Mouse (Mus musculus) midbrain, postnatal 0 days (tissue): Measurements from ENCODE around the gene Eif3l. TPM values are rescaled to one million over a fixed set of nuclear protein-coding genes. Genes with fewer than 3 reads are reported as not detected.
A peak's percentile ranks its signal among the peaks of the same experiment; 100 is the strongest.

Experiments used
- ATAC-seq: fragments of 200-750 bp; cut with Nextera tagmentation; 2 replicates; pipeline ENCODE4 v1.8.0; 2017; ENCODE audit warnings: moderate number of reproducible peaks, mild to moderate bottlenecking, moderate TSS enrichment, moderate library complexity; ENCODE audit not compliant: low FRiP score
- DNase-seq: peaks from one replicate; pipeline ENCODE4 v3.0.0-alpha.2; 2015; ENCODE audit warnings: low spot score
- H3K27ac ChIP-seq: fragments of 300-500 bp; sonication (generic); 2 replicates; pipeline ENCODE4 v1.5.1; 2014; ENCODE audit warnings: low read depth, mild to moderate bottlenecking, low read length, mixed read lengths
- H3K27me3 ChIP-seq: fragments of 300-500 bp; sonication (generic); 2 replicates; pipeline ENCODE4 v1.6.1; 2014; ENCODE audit warnings: low read length, control low read depth, mixed read lengths; ENCODE audit not compliant: insufficient read depth
- H3K36me3 ChIP-seq: fragments of 300-500 bp; sonication (generic); 2 replicates; pipeline ENCODE4 v1.6.1; 2014; ENCODE audit warnings: low read length, control low read depth, mixed read lengths; ENCODE audit not compliant: insufficient read depth
- H3K4me1 ChIP-seq: fragments of 300-500 bp; sonication (generic); 2 replicates; pipeline ENCODE4 v1.6.1; 2014; ENCODE audit warnings: mild to moderate bottlenecking, control low read depth, antibody characterized with exemption, low read length, mixed read lengths; ENCODE audit not compliant: insufficient read depth
- H3K4me2 ChIP-seq: fragments of 300-500 bp; sonication (generic); 2 replicates; pipeline ENCODE4 v1.6.1; 2014; ENCODE audit warnings: low read depth, mild to moderate bottlenecking, low read length, mixed read lengths; ENCODE audit not compliant: poor library complexity, severe bottlenecking
- H3K4me3 ChIP-seq: fragments of 300-500 bp; sonication (generic); 2 replicates; pipeline ENCODE4 v1.5.1; 2014; ENCODE audit warnings: low read depth, mild to moderate bottlenecking, low read length, moderate library complexity
- H3K9ac ChIP-seq: fragments of 300-500 bp; sonication (generic); replicated peaks from 2 replicates; pipeline ENCODE4 v1.6.1; 2014; ENCODE audit warnings: mild to moderate bottlenecking, low read length, moderate library complexity, mixed read lengths; ENCODE audit not compliant: poor library complexity, severe bottlenecking
- H3K9me3 ChIP-seq: fragments of 300-500 bp; sonication (generic); 2 replicates; pipeline ENCODE4 v1.6.1; 2016; ENCODE audit warnings: low read length, control low read depth
- CTCF ChIP-seq: IDR thresholded peaks from 2 replicates; pipeline ENCODE4 v1.5.1; 2016; ENCODE audit warnings: antibody characterized with exemption, mild to moderate bottlenecking
- WGBS: fragments of 180-500 bp; shearing (Covaris S2); extraction: QIAGEN DNeasy Blood & Tissue Kit; methylation state at CpG from one replicate; pipeline ENCODE4 v1.1.7; 2014; 5-methylcytosine and 5-hydroxymethylcytosine counted together
- polyA plus RNA-seq: library from polyadenylated mRNA; unstranded; fragments of >200 nt; fragmentation: Nextera tagmentation; extraction: Ambion mirVana; gene quantifications from 2 replicates; pipeline ENCODE4 v1.2.1, GENCODE M21; 2015
- total RNA-seq: library from RNA; depleted of rRNA; stranded (reverse); fragments of >200 nt; gene quantifications from 2 replicates; pipeline ENCODE4 v1.2.3, GENCODE M21; 2014; rRNA removed

Gene Eif3l
- total RNA-seq (197 and 205 TPM in 2 replicates), polyA plus RNA-seq (160 and 168 TPM in 2 replicates)

DNA sequence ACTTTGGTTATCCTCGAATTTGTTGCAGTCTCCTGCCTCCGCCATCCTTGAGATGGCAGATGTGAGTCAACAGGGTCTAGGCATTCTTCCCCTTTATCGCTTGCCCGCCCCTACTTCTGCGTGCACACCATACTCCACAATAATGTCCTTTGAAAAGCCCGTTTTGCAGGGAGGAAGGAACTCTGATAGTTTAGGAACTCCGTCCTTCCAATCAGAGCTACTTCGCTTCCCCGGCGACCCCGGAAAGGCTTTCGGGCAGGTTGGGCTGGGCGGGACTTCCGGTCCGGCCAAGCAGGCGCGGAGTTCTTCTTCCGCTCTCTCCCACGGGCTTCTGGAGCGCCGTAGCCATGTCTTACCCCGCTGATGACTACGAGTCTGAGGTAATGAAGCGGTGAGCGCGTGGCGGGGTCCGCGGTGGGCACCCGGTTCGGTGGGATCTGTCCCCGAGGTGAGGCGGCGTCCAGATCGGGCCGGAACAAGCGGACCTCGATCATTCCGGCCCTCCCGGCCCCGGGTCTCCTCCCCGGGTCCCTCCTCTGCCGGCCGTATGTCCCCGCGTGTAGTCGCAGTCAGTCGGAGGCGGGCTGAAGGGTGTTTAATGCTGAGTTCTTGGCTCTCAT lies at the start of gene Eif3l:
Gene Eif3l (plus strand): TSS at position 267 of the 620 bp plus-strand sequence.
- peak; percentile 81; the same call in 1 of the 2 replicates for ATAC-seq
- WGBS: under 1% methylated on average over 49 of the region's 49 CpGs
- H3K4me1 ChIP-seq: no peaks in the 10 kb centered on the region
- H3K27ac ChIP-seq: peak within 1 kb of the TSS; percentile 49
- peak within 1 kb of the TSS; percentile 68 for H3K4me3 ChIP-seq
- peak within 1 kb of the TSS; percentile 63 for H3K9ac ChIP-seq
- H3K27me3 ChIP-seq: no peaks in the 10 kb centered on the region
- TF ChIP-seq CTCF: peak; percentile 43
- H3K9me3 ChIP-seq: no peaks in the 10 kb centered on the region
- H3K36me3 ChIP-seq: peaks cover 24% of the 10 kb centered on the region
- peak; percentile 86 for DNase-seq
- peak within 1 kb of the TSS; percentile 86 for H3K4me2 ChIP-seq

DNA sequence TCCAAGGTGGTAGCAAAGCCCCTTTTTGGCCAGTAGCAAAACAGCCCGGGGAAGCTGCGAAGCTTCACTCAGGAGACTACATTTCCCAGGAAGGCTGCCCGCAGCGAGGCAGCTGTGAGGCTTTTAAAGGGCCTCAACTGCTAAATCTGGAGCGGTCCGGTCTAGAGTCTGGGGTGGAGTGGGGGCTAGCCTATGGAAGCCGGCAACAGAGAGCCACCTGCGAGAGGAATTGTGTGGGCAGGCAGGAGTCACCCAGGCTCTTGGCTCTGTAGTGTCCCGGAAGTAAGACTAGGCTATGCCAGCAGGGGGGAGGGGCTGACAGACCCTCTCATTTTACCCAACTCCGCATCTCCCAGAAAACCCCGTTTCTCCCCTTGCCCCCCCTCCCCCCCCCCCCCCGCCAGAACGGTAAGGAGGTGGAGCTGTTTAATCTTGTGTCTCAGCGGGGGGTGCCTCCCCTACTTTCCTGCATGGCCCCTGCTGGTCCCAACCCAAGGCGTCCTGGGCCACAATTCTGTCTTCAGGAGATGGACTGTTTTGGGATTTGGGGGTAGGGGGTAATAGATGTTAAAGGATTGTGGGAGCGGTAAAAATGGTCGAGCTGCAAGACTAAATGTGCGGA lies 49.2 kb upstream of the Eif3l start:
- Histone ChIP-seq H3K4me2 (peak overlapping the region; percentile 36), H3K36me3 (no peaks in the 10 kb centered on the region), H3K27ac (no peak overlapping the region), H3K27me3 (no peaks in the 10 kb centered on the region), H3K9ac (0 out of 2 replicates have a peak overlapping the region, but pooled peaks have one; percentile 13), H3K4me1 (peaks cover 10% of the 10 kb centered on the region), H3K4me3 (peak overlapping the region; percentile 3; the same call in 1 of the 2 replicates), H3K9me3 (no peaks in the 10 kb centered on the region)
- WGBS: 10% methylated on average over 16 of the region's 18 CpGs
- ATAC-seq (no peak), DNase-seq (no peak)
- no peak for TF ChIP-seq CTCF

DNA sequence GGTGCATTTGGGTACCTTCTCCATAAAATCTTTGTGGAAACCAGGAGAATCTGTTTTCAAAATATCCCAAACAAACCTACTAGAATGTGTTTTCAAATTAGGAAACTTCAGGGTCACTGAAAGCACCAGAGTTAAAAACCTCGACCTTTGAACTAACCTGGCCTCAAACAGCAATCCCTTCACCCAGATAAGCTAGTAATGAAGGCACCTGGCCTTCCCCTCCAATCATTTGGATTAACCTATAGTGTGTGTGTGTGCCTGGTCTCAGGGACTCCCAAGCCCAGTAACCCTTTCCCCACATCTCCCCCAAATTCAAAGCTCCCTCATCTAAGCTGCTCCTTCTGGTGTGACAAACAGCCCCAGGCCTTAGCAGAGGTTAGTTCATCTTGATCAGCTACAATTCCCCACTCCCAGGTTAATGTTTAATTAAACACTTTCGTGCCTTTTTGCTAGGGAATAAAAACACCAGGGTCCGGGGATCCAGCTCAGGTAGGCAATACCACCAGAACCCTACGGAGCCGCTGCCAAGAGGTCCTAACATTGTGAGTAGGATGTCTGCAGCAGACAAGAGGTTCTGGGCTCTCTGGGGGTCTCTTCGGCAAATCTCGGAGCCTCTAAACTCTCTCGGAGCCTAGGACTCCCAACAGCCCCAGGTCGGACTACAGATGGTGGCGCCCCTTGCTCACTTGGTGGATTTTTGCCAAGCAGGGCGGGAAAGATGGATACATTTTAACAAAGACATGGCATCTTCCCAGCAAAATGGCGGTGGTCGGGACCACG lies 48.3 kb upstream of the Eif3l start:
- no peaks in the 10 kb centered on the region for H3K36me3 ChIP-seq
- peak overlapping the region; percentile 97 for H3K4me2 ChIP-seq
- no peaks in the 10 kb centered on the region for H3K9me3 ChIP-seq
- DNase-seq: peak; percentile 68
- no peak for TF ChIP-seq CTCF
- peaks cover 10% of the 10 kb centered on the region for H3K4me1 ChIP-seq
- no peak for ATAC-seq
- no peaks in the 10 kb centered on the region for H3K27me3 ChIP-seq
- H3K27ac ChIP-seq: no peak overlapping the region
- peak overlapping the region; percentile 74; the same call in 1 of the 2 replicates for H3K4me3 ChIP-seq
- 43% methylated on average over 14 of the region's 14 CpGs for WGBS
- no peak overlapping the region for H3K9ac ChIP-seq

DNA sequence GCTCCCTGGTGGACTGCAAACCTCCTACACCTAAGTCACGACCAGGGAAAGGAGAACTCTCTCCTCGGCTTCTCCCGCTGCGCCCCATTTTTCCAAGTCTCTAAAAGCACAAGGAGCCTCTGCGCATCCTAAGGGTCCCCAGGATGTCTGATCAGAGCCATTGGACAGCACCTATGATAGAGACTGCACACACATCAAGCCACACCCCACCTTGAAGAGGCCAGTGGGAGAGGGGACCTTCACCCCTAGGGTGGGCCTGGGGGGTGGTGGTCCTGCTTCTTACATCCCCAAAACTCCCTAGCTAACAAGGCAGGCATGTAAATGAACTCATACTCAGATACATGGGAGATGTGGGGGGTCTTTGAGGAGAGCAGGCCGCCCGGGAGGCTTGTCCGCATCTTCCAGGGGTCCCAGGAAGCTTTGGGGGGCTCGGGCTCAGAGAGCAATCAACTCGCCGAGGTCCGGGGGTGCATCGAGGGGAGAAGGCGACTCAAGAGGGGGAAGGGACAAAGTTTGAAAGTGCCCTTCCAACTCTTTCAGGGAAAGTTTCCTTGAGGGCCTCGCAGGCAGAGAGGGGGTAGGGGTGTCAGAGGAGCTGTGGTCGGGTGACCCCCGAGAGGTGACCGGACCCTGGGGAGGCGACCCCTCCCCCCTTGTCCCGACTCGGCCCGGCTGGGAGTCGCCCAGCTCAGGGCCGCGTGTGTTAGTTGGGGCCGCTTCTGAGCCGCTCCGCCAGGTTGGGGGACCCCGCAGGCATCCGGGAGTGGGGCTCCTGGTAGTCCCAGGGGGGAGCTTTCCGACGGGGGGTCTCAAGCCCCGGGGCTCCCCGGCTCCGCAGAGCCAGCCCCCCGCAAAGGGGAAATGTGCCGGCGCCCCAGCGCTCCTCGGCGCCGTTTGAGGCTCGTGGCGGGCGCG lies 47.4 kb upstream of the Eif3l start:
- no peak for DNase-seq
- no peak for TF ChIP-seq CTCF
- H3K36me3 ChIP-seq: no peaks in the 10 kb centered on the region
- peak overlapping the region; percentile 88 for H3K27ac ChIP-seq
- H3K4me3 ChIP-seq: peak overlapping the region; percentile 74
- peaks cover 10% of the 10 kb centered on the region for H3K4me1 ChIP-seq
- H3K9me3 ChIP-seq: no peaks in the 10 kb centered on the region
- WGBS: 7% methylated on average over 37 of the region's 46 CpGs
- H3K9ac ChIP-seq: peak overlapping the region; percentile 95
- ATAC-seq: no peak
- H3K4me2 ChIP-seq: peak overlapping the region; percentile 97
- no peaks in the 10 kb centered on the region for H3K27me3 ChIP-seq

DNA sequence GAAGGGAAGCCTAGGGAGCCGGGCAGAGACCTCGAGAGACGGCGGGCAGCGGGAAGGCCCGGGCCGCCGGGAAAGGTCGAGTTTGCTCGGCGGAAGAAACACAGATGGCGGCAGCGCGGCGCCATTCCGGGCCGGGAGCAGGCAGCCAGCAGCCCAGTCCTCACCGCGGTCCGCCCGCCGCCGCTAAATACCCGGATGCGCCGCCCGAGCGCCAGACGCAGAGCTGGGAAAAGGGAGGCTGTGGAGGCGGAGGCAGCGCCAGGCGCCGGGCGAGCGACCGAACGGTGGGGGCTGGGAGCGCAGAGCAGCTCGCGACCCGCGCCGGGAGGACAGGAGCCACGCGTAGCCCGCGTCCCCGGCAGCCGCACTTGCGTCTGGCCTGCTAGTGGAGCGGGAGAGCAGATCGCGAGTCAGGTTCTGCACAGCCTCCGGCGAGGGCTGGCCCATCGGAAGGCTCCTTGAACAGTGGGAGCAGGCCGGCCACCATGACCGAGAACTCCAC lies 46.7 kb upstream of the Eif3l start, which contains the start of gene H1f0:
Gene H1f0 (plus strand): TSS at position 214 of the 502 bp plus-strand sequence.
- H3K4me1 ChIP-seq: peaks cover 10% of the 10 kb centered on the region
- no peaks in the 10 kb centered on the region for H3K9me3 ChIP-seq
- DNase-seq: peak; percentile 92
- peak within 1 kb of the TSS; percentile 97 for H3K4me2 ChIP-seq
- peak within 1 kb of the TSS; percentile 74 for H3K4me3 ChIP-seq
- H3K9ac ChIP-seq: peak within 1 kb of the TSS; percentile 95
- H3K27me3 ChIP-seq: no peaks in the 10 kb centered on the region
- under 1% methylated on average over 54 of the region's 58 CpGs for WGBS
- no peaks in the 10 kb centered on the region for H3K36me3 ChIP-seq
- H3K27ac ChIP-seq: peak within 1 kb of the TSS; percentile 88
- no peak for TF ChIP-seq CTCF
- ATAC-seq: peak; percentile 86
